Mouse (Mus musculus): ENCODE data around the gene Aldh1a7.

DNA sequence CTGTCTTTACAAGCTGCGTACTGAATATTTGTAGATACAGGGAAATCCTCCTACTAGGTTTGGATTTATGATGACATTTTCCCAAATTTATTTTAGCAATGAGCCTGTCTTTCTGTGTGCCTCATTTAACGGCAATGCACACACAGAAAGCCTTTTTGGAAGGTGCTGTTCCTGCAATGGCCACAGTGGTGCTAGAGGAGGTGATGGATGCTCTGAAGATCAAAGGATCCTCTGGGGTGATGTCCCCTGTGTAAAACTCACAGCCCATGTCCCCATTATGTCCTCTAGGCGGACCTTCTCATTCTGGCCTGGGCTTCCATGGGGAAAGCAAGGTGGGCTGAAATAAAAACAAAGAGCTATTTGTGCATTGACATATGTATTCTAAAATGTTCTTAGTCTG is 83.0 kb downstream of the Aldh1a7 start:
- TF ChIP-seq CTCF (IDR thresholded peaks at IDR 0.05; ENCODE audit: borderline replicate concordance, extremely low read depth, insufficient read depth, insufficient read length), result peak; percentile 30; the same call in 1 of the 2 replicates
- TF ChIP-seq POLR2A (IDR thresholded peaks at IDR 0.05; ENCODE audit: borderline replicate concordance, extremely low read depth, insufficient read depth, insufficient read length, poor library complexity, severe bottlenecking), result no peak
